Mouse (Mus musculus) midbrain, postnatal 0 days (tissue): Measurements from ENCODE around the gene Rab11a. TPM values are rescaled to one million over a fixed set of nuclear protein-coding genes. Genes with fewer than 3 reads are reported as not detected.
"Not testable (repeated sequence)": the region's sequence is repeated elsewhere in the genome, so short reads cannot be mapped to it uniquely, and the experiment has no call there.

Experiments
- ATAC-seq: fragments of 200-750 bp; cut with Nextera tagmentation; 2 replicates; pipeline ENCODE4 v1.8.0; 2017; ENCODE audit warnings: moderate number of reproducible peaks, mild to moderate bottlenecking, moderate TSS enrichment, moderate library complexity; ENCODE audit not compliant: low FRiP score
- DNase-seq: peaks from one replicate; pipeline ENCODE4 v3.0.0-alpha.2; 2015; ENCODE audit warnings: low spot score
- H3K27ac ChIP-seq: fragments of 300-500 bp; sonication (generic); 2 replicates; pipeline ENCODE4 v1.5.1; 2014; ENCODE audit warnings: low read depth, mild to moderate bottlenecking, low read length, mixed read lengths
- H3K27me3 ChIP-seq: fragments of 300-500 bp; sonication (generic); 2 replicates; pipeline ENCODE4 v1.6.1; 2014; ENCODE audit warnings: low read length, control low read depth, mixed read lengths; ENCODE audit not compliant: insufficient read depth
- H3K36me3 ChIP-seq: fragments of 300-500 bp; sonication (generic); 2 replicates; pipeline ENCODE4 v1.6.1; 2014; ENCODE audit warnings: low read length, control low read depth, mixed read lengths; ENCODE audit not compliant: insufficient read depth
- H3K4me1 ChIP-seq: fragments of 300-500 bp; sonication (generic); 2 replicates; pipeline ENCODE4 v1.6.1; 2014; ENCODE audit warnings: mild to moderate bottlenecking, control low read depth, antibody characterized with exemption, low read length, mixed read lengths; ENCODE audit not compliant: insufficient read depth
- H3K4me2 ChIP-seq: fragments of 300-500 bp; sonication (generic); 2 replicates; pipeline ENCODE4 v1.6.1; 2014; ENCODE audit warnings: low read depth, mild to moderate bottlenecking, low read length, mixed read lengths; ENCODE audit not compliant: poor library complexity, severe bottlenecking
- H3K4me3 ChIP-seq: fragments of 300-500 bp; sonication (generic); 2 replicates; pipeline ENCODE4 v1.5.1; 2014; ENCODE audit warnings: low read depth, mild to moderate bottlenecking, low read length, moderate library complexity
- H3K9ac ChIP-seq: fragments of 300-500 bp; sonication (generic); replicated peaks from 2 replicates; pipeline ENCODE4 v1.6.1; 2014; ENCODE audit warnings: mild to moderate bottlenecking, low read length, moderate library complexity, mixed read lengths; ENCODE audit not compliant: poor library complexity, severe bottlenecking
- H3K9me3 ChIP-seq: fragments of 300-500 bp; sonication (generic); 2 replicates; pipeline ENCODE4 v1.6.1; 2016; ENCODE audit warnings: low read length, control low read depth
- CTCF ChIP-seq: IDR thresholded peaks from 2 replicates; pipeline ENCODE4 v1.5.1; 2016; ENCODE audit warnings: antibody characterized with exemption, mild to moderate bottlenecking
- WGBS: fragments of 180-500 bp; shearing (Covaris S2); extraction: QIAGEN DNeasy Blood & Tissue Kit; methylation state at CpG from one replicate; pipeline ENCODE4 v1.1.7; 2014; 5-methylcytosine and 5-hydroxymethylcytosine counted together
- polyA plus RNA-seq: library from polyadenylated mRNA; unstranded; fragments of >200 nt; fragmentation: Nextera tagmentation; extraction: Ambion mirVana; gene quantifications from 2 replicates; pipeline ENCODE4 v1.2.1, GENCODE M21; 2015
- total RNA-seq: library from RNA; depleted of rRNA; stranded (reverse); fragments of >200 nt; gene quantifications from 2 replicates; pipeline ENCODE4 v1.2.3, GENCODE M21; 2014

Rab11a gene
- total and polyA plus RNA-seq, 2 experiments from 2014 or later, result 206 to 459 TPM

DNA sequence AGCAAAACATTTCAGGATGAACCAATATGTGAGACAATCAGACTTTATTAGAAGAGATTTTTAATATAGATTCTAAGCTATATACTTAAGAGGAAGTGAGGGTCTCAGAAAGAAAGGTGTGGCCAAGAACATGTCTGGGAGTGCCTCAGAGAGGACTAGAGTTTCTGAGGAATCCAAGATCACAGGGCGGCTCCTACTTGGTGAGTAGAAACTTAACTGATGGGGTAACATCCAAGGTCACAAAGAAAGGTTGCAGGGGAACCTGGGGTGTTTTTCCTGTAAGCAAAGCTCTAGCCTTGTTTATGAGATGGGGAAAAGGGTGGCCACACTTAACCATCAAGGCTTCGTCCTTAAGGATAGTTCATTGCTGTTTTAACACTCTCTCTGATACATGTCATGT, 1.4 kb upstream of the Rab11a start:
- ATAC-seq, result no peak
- Histone ChIP-seq H3K4me1 (no peaks in the 10 kb centered on the region; the same call in 1 of the 2 replicates), H3K4me3 (no peak overlapping the region), H3K36me3 (no peaks in the 10 kb centered on the region), H3K9ac (no peak overlapping the region), H3K9me3 (no peaks in the 10 kb centered on the region), H3K4me2 (no peak overlapping the region), H3K27me3 (no peaks in the 10 kb centered on the region), H3K27ac (no peak overlapping the region)
- WGBS, result 90% methylated on average over 2 of the region's 2 CpGs
- no peak for DNase-seq
- TF ChIP-seq CTCF, result no peak

DNA sequence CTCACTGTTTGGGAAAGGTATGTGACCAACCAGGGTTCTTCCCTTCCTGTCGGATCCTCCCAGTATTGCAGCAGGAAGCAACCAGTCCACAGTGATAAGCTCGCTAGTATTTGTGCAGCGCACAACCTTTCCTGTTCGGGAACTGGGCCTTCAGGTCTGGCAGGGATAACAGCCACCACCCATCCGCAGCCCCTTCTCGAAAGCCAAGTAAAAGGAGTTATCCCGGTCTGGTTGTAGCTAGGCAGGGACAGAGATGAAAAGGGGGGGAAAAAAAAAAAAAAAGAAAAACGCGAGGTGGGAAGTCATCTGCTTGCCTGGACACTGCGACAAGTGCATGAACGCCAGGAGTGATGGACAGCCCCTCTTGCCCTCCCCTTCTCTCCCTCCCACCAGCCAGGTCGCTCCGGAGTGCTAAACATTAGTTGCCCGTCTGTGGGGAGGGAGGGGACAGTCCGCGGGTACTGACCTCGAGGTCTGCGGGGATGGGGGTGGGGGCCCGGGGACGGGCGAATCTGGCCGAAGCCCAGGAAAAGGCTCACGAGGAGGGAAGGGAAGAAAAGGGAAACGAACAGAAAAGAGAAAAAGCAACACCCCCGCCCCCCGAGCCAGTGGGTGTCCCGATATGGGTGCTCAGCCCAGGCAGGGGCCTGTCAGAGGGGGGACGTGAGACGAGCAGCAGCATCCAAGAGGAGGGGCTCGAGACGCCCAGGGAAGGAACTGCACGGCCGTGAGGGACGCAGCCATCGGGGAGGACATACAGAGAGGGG, 736 bp downstream of the Rab11a start:
- Histone ChIP-seq H3K9me3 (no peaks in the 10 kb centered on the region), H3K27me3 (no peaks in the 10 kb centered on the region), H3K4me1 (no peaks in the 10 kb centered on the region; the same call in 1 of the 2 replicates), H3K36me3 (no peaks in the 10 kb centered on the region), H3K4me2 (peak overlapping the region; percentile 83), H3K4me3 (peak overlapping the region; percentile 98), H3K9ac (peak overlapping the region; percentile 96), H3K27ac (peak overlapping the region; percentile 96)
- peak; percentile 72 for DNase-seq
- 0% methylated on average over 32 of the region's 35 CpGs for WGBS
- ATAC-seq, result peak; percentile 82
- peak; percentile 61 for TF ChIP-seq CTCF

DNA sequence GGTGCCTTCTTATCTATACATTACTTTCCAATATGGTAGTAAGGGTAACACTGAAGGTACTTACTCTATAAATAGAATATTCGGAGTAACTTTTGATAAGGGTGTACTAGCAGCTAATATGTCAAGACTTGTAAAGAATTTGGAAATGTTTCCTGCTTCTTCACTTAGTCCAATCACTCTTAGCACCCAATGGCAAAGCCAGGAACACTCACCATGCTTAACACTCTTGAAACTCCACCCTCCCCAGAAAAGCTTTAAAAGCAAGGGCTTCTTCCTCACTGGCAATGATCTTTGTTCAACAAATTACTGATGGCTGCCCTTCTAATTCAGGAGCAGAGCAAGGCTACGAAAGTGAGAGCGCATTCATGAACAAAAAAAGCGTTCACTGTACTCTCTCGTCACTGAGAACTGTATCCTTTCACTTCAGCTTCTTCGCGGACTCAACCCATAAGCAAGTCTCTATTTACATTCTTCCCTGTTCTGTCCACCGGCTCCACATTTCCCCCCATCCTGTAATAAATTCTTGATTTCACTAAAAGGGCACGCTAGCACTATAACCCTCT, 1.4 kb downstream of the Rab11a start:
- DNase-seq, result no peak

DNA sequence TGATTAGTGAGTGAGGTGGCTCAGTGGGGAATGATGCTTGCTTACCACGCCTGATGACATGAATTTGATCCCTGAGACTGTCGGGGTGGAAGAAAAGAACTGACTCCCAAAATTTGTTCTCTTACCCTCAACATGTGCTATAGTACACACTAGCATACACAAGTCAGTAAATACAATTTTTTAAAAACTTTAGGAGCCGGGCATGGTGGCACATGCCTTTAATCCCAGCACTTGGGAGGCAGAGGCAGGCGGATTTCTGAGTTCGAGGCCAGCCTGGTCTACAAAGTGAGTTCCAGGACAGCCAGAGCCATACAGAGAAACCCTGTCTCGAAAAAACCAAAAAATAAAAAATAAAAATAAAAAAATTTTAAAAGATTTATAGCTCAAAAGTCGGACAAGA, 2.6 kb downstream of the Rab11a start:
- not testable (repeated sequence) for H3K9me3 ChIP-seq, DNase-seq, H3K4me3 ChIP-seq, H3K27me3 ChIP-seq, H3K4me2 ChIP-seq, H3K27ac ChIP-seq, H3K36me3 ChIP-seq, H3K4me1 ChIP-seq, H3K9ac ChIP-seq, ATAC-seq
- whole genome bisulfite sequencing, result 89% methylated on average over 7 of the region's 7 CpGs

More for the DNA sequence above, 1.4 kb downstream of the Rab11a start:
- Histone ChIP-seq H3K4me2 (peak overlapping the region; percentile 83), H3K9me3 (no peaks in the 10 kb centered on the region), H3K4me1 (no peaks in the 10 kb centered on the region; the same call in 1 of the 2 replicates), H3K27me3 (no peaks in the 10 kb centered on the region), H3K4me3 (peak overlapping the region; percentile 98), H3K27ac (peak overlapping the region; percentile 96), H3K36me3 (no peaks in the 10 kb centered on the region), H3K9ac (peak overlapping the region; percentile 96)
- ATAC-seq, result no peak
- 14% methylated on average over 9 of the region's 9 CpGs for WGBS
- no peak for TF ChIP-seq CTCF

DNA sequence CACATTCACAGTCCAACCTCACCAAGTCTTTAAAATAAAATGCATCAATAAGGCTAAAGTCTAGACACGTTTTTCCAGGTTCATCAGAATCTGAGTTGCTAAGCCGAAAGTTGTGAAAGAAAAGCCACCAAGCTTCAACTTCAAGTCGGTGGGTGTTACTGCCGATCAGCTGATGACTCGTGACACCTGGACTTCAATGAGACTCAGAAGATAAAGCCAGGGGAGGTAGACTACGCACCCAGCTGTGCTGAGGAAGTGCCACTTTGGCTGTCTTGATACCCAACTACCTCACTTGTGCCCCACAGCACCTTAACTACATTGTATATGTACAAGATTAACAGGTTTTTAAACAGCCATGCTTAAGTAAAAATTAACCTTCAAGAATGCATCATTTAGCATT, 3.4 kb downstream of the Rab11a start:
- no peaks in the 10 kb centered on the region for H3K36me3 ChIP-seq
- DNase-seq (no peak), ATAC-seq (no peak)
- H3K27me3 ChIP-seq, result no peaks in the 10 kb centered on the region
- H3K4me3 ChIP-seq, result no peak overlapping the region
- H3K4me2 ChIP-seq, result no peak overlapping the region
- H3K27ac ChIP-seq, result no peak overlapping the region
- TF ChIP-seq CTCF, result no peak
- H3K9ac ChIP-seq, result no peak overlapping the region
- no peaks in the 10 kb centered on the region for H3K9me3 ChIP-seq
- H3K4me1 ChIP-seq, result no peaks in the 10 kb centered on the region; the same call in 1 of the 2 replicates
- WGBS, result 84% methylated on average over 6 of the region's 6 CpGs

DNA sequence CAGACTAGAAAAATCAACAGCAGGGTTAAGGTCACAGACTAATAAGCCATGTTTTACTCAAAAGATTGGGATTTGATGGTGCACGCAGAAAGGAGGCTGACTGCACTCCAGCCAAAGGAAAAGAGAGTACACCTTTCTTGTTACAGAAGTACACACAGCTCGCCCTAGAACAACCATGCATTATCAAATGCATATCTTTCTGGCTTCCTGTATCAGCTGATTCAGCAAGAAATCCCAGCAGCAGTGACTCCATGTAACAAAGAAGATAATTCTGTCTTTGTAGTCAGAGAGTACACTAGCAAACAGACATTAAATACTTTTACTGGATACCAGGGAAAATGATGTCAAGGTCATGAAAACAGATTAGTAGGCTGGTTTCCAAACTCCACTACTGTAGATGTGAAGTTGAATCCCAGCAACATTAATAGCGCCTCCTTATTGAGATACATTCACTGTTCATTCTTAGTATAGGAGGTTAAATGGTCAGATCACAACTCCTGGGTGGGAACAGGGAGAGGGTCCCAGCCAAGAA, 6.5 kb downstream of the Rab11a start:
- H3K4me3 ChIP-seq, result no peak overlapping the region
- no peaks in the 10 kb centered on the region for H3K27me3 ChIP-seq
- TF ChIP-seq CTCF, result no peak
- DNase-seq (no peak), ATAC-seq (no peak)
- H3K9ac ChIP-seq, result no peak overlapping the region
- 93% methylated on average over 3 of the region's 3 CpGs for WGBS
- no peaks in the 10 kb centered on the region for H3K9me3 ChIP-seq
- no peak overlapping the region for H3K4me2 ChIP-seq
- H3K4me1 ChIP-seq, result no peaks in the 10 kb centered on the region; the same call in 1 of the 2 replicates
- no peak overlapping the region for H3K27ac ChIP-seq
- peaks cover 10% of the 10 kb centered on the region; the same call in 1 of the 2 replicates for H3K36me3 ChIP-seq
